Mouse (Mus musculus) v-Abl transformed pro-B cells (cell line): ENCODE data around the gene Cys1.
"Not testable (repeated sequence)": the region's sequence is repeated elsewhere in the genome, so short reads cannot be mapped to it uniquely, and the experiment has no call there.

ENCODE experiments used
- in situ Hi-C, 2 experiments: fragments of 400-800 bp; cut with MboI; formaldehyde crosslinking; loops; one replicate each; pipeline ENCODE4 v1.15.1; 2025; ENCODE audit not compliant: unreplicated experiment in 2 of 2

Cys1 gene

GRCm38 (mm10) chr12:24651642-24652342 lies 29.8 kb downstream of the Cys1 start:
- in situ Hi-C loops: no loop called here

GRCm38 (mm10) chr12:24651063-24651557 lies 30.5 kb downstream of the Cys1 start, which contains the start of gene Klf11:
TSS of gene Klf11 (plus strand) at chr12:24651274.
- in situ Hi-C loops: no loop called here

- in situ Hi-C loops: no loop called here
Measured at GRCm38 (mm10) chr12:24650415-24651062, 31.1 kb downstream of the Cys1 start.

- in situ Hi-C loops: no loop called here
Measured at GRCm38 (mm10) chr12:24648094-24648493, 33.5 kb downstream of the Cys1 start.

GRCm38 (mm10) chr12:24645901-24646300 lies 35.7 kb downstream of the Cys1 start:
- in situ Hi-C loops: no loop called here

- in situ Hi-C loops: no loop called here
Measured at GRCm38 (mm10) chr12:24644125-24644571, 37.5 kb downstream of the Cys1 start.

GRCm38 (mm10) chr12:24642370-24642802 lies 39.2 kb downstream of the Cys1 start:
- in situ Hi-C loops: no loop called here

GRCm38 (mm10) chr12:24638787-24639186 lies 42.8 kb downstream of the Cys1 start:
- in situ Hi-C loops: not testable (repeated sequence)

- in situ Hi-C loops: no loop called here
Measured at GRCm38 (mm10) chr12:24634648-24635047, 47.0 kb downstream of the Cys1 start.

- in situ Hi-C loops: no loop called here
Measured at GRCm38 (mm10) chr12:24634212-24634611, 47.4 kb downstream of the Cys1 start.

GRCm38 (mm10) chr12:24633753-24634191 lies 47.8 kb downstream of the Cys1 start:
- in situ Hi-C loops: no loop called here

- in situ Hi-C loops: no loop called here
Measured at GRCm38 (mm10) chr12:24632404-24632803, 49.2 kb downstream of the Cys1 start.

- in situ Hi-C loops: no loop called here
Measured at GRCm38 (mm10) chr12:24630220-24630619, 51.4 kb downstream of the Cys1 start.

- in situ Hi-C loops: no loop called here
Measured at GRCm38 (mm10) chr12:24627215-24627614, 54.4 kb downstream of the Cys1 start.

- in situ Hi-C loops: no loop called here
Measured at GRCm38 (mm10) chr12:24626401-24626800, 55.2 kb downstream of the Cys1 start.

- in situ Hi-C loops: no loop called here
Measured at GRCm38 (mm10) chr12:24623486-24624251, 57.9 kb downstream of the Cys1 start.

GRCm38 (mm10) chr12:24619436-24619835 lies 62.2 kb downstream of the Cys1 start:
- in situ Hi-C loops: no loop called here
